Mouse (Mus musculus) liver, embryonic 13.5 days (tissue): ENCODE results near the gene Mre11a. TPM values are rescaled to one million over a fixed set of nuclear protein-coding genes. Genes with fewer than 3 reads are reported as not detected.
A peak's percentile ranks its signal among the peaks of the same experiment; 100 is the strongest.

ENCODE experiments used
- ATAC-seq: fragments of 200-750 bp; cut with Nextera tagmentation; 2 replicates; pipeline ENCODE4 v1.8.0; 2017; ENCODE audit warnings: low read depth, mild to moderate bottlenecking, moderate number of reproducible peaks, moderate library complexity
- DNase-seq: peaks from one replicate; pipeline ENCODE4 v3.0.0; 2022
- H3K27ac ChIP-seq: fragments of 300-500 bp; sonication (generic); 2 replicates; pipeline ENCODE4 v1.5.1; 2015; ENCODE audit warnings: moderate library complexity, mild to moderate bottlenecking, inconsistent platforms
- H3K27me3 ChIP-seq: fragments of 300-500 bp; sonication (generic); 2 replicates; pipeline ENCODE4 v1.6.1; 2015; ENCODE audit warnings: mild to moderate bottlenecking, inconsistent platforms
- H3K36me3 ChIP-seq: fragments of 300-500 bp; sonication (generic); 2 replicates; pipeline ENCODE4 v1.6.1; 2015; ENCODE audit warnings: mild to moderate bottlenecking, inconsistent platforms
- H3K4me1 ChIP-seq: fragments of 300-500 bp; sonication (generic); replicated peaks from 2 replicates; pipeline ENCODE4 v1.6.1; 2015; ENCODE audit warnings: inconsistent platforms
- H3K4me2 ChIP-seq: fragments of 300-500 bp; sonication (generic); 2 replicates; pipeline ENCODE4 v1.6.1; 2015; ENCODE audit warnings: inconsistent platforms, mild to moderate bottlenecking, moderate library complexity
- H3K4me3 ChIP-seq: fragments of 300-500 bp; sonication (generic); replicated peaks from 2 replicates; pipeline ENCODE4 v1.5.1; 2015; ENCODE audit warnings: mild to moderate bottlenecking, inconsistent platforms
- H3K9ac ChIP-seq: fragments of 300-500 bp; sonication (generic); 2 replicates; pipeline ENCODE4 v1.6.1; 2015; ENCODE audit warnings: mild to moderate bottlenecking, inconsistent platforms
- H3K9me3 ChIP-seq: fragments of 300-500 bp; sonication (generic); replicated peaks from 2 replicates; pipeline ENCODE4 v1.6.1; 2016; ENCODE audit warnings: inconsistent platforms
- WGBS: fragments of 180-500 bp; shearing (Covaris S2); methylation state at CpG from one replicate; pipeline ENCODE4 v1.1.7; 2015; ENCODE audit not compliant: insufficient replicate concordance; 5-methylcytosine and 5-hydroxymethylcytosine counted together
- polyA plus RNA-seq: library from polyadenylated mRNA; unstranded; fragments of >200 nt; fragmentation: Nextera tagmentation; extraction: Ambion mirVana; gene quantifications from 2 replicates; pipeline ENCODE4 v1.2.1, GENCODE M21; 2015

Mre11a gene
- polyA plus RNA-seq, 1 experiment from 2014 or later: 22.6 TPM

GRCm38 (mm10) chr9:14856922-14857654 is 72.6 kb downstream of the Mre11a start:
- Histone ChIP-seq H3K27me3 (peaks cover 50% of the 10 kb centered on the region), H3K4me1 (no peaks in the 10 kb centered on the region), H3K9me3 (no peaks in the 10 kb centered on the region), H3K36me3 (no peaks in the 10 kb centered on the region), H3K4me2 (no peak overlapping the region), H3K9ac (no peak overlapping the region), H3K4me3 (no peak overlapping the region), H3K27ac (no peak overlapping the region)
- no peak for DNase-seq
- ATAC-seq: no peak
- WGBS: 26% methylated on average over 4 of the region's 4 CpGs

- no peaks in the 10 kb centered on the region for H3K36me3 ChIP-seq
- no peak overlapping the region for H3K4me2 ChIP-seq
- no peak overlapping the region for H3K4me3 ChIP-seq
- no peaks in the 10 kb centered on the region for H3K9me3 ChIP-seq
- H3K4me1 ChIP-seq: no peaks in the 10 kb centered on the region
- H3K9ac ChIP-seq: no peak overlapping the region
- no peak overlapping the region for H3K27ac ChIP-seq
- 41% methylated on average over 7 of the region's 7 CpGs for whole genome bisulfite sequencing
- peaks cover 59% of the 10 kb centered on the region for H3K27me3 ChIP-seq
- ATAC-seq: no peak
- no peak for DNase-seq
These were observed 73.8 kb downstream of the Mre11a start for GRCm38 (mm10) chr9:14858170-14858706.

GRCm38 (mm10) chr9:14858782-14859181 is 74.3 kb downstream of the Mre11a start:
- no peak overlapping the region for H3K4me2 ChIP-seq
- H3K27me3 ChIP-seq: peaks cover 59% of the 10 kb centered on the region
- 57% methylated on average over 3 of the region's 3 CpGs for WGBS
- H3K27ac ChIP-seq: no peak overlapping the region
- no peak overlapping the region for H3K4me3 ChIP-seq
- ATAC-seq: no peak
- no peaks in the 10 kb centered on the region for H3K36me3 ChIP-seq
- no peaks in the 10 kb centered on the region for H3K9me3 ChIP-seq
- DNase-seq: no peak
- H3K9ac ChIP-seq: no peak overlapping the region
- no peaks in the 10 kb centered on the region for H3K4me1 ChIP-seq

GRCm38 (mm10) chr9:14859868-14860639 is 75.6 kb downstream of the Mre11a start, which contains the start of gene Gpr83:
Gene Gpr83, plus strand, starts transcription at chr9:14860210.
- DNase-seq: no peak
- H3K9ac ChIP-seq: no peak within 1 kb of the TSS
- WGBS: 3% methylated on average over 47 of the region's 47 CpGs

GRCm38 (mm10) chr9:14863126-14863525 is 78.7 kb downstream of the Mre11a start:
- no peak for ATAC-seq
- no peak overlapping the region for H3K4me3 ChIP-seq
- no peaks in the 10 kb centered on the region for H3K9me3 ChIP-seq
- 74% methylated on average over 3 of the region's 3 CpGs for WGBS
- DNase-seq: no peak
- peaks cover 49% of the 10 kb centered on the region for H3K27me3 ChIP-seq
- H3K27ac ChIP-seq: no peak overlapping the region
- H3K4me1 ChIP-seq: no peaks in the 10 kb centered on the region
- no peaks in the 10 kb centered on the region for H3K36me3 ChIP-seq
- no peak overlapping the region for H3K9ac ChIP-seq
- no peak overlapping the region for H3K4me2 ChIP-seq

More at GRCm38 (mm10) chr9:14859868-14860639, 75.6 kb downstream of the Mre11a start, which contains the start of gene Gpr83:
- Histone ChIP-seq H3K4me3 (peak within 1 kb of the TSS; percentile 30), H3K4me1 (no peaks in the 10 kb centered on the region), H3K4me2 (peak within 1 kb of the TSS; percentile 51), H3K27me3 (peaks cover 59% of the 10 kb centered on the region), H3K36me3 (no peaks in the 10 kb centered on the region), H3K9me3 (no peaks in the 10 kb centered on the region), H3K27ac (no peak within 1 kb of the TSS)
- no peak for ATAC-seq

GRCm38 (mm10) chr9:14864726-14865125 is 80.3 kb downstream of the Mre11a start:
- Histone ChIP-seq H3K4me3 (no peak overlapping the region), H3K27me3 (peaks cover 33% of the 10 kb centered on the region), H3K9me3 (no peaks in the 10 kb centered on the region), H3K4me2 (no peak overlapping the region), H3K9ac (no peak overlapping the region), H3K4me1 (no peaks in the 10 kb centered on the region), H3K36me3 (no peaks in the 10 kb centered on the region), H3K27ac (no peak overlapping the region)
- 71% methylated on average over 9 of the region's 9 CpGs for WGBS
- no peak for ATAC-seq
- DNase-seq: no peak

- Histone ChIP-seq H3K27ac (no peak overlapping the region), H3K36me3 (no peaks in the 10 kb centered on the region), H3K27me3 (peaks cover 10% of the 10 kb centered on the region), H3K4me1 (no peaks in the 10 kb centered on the region), H3K9me3 (no peaks in the 10 kb centered on the region), H3K4me3 (no peak overlapping the region), H3K4me2 (no peak overlapping the region), H3K9ac (no peak overlapping the region)
- ATAC-seq: no peak
- 21% methylated on average over 7 of the region's 7 CpGs for WGBS
- DNase-seq: no peak
These were observed 82.5 kb downstream of the Mre11a start for GRCm38 (mm10) chr9:14866957-14867356.

- 71% methylated on average over 8 of the region's 8 CpGs for WGBS
These were observed 83.9 kb downstream of the Mre11a start for GRCm38 (mm10) chr9:14868326-14868725.

GRCm38 (mm10) chr9:14870377-14870776 is 85.9 kb downstream of the Mre11a start:
- H3K4me3 ChIP-seq: no peak overlapping the region
- DNase-seq (no peak), ATAC-seq (no peak)
- no peak overlapping the region for H3K27ac ChIP-seq
- H3K4me2 ChIP-seq: no peak overlapping the region
- no peaks in the 10 kb centered on the region for H3K36me3 ChIP-seq
- H3K9me3 ChIP-seq: no peaks in the 10 kb centered on the region
- no peaks in the 10 kb centered on the region for H3K4me1 ChIP-seq
- WGBS: 66% methylated on average over 2 of the region's 2 CpGs
- no peaks in the 10 kb centered on the region for H3K27me3 ChIP-seq
- no peak overlapping the region for H3K9ac ChIP-seq

More at GRCm38 (mm10) chr9:14868326-14868725, 83.9 kb downstream of the Mre11a start:
- no peak overlapping the region for H3K4me2 ChIP-seq
- no peaks in the 10 kb centered on the region for H3K4me1 ChIP-seq
- H3K27me3 ChIP-seq: no peaks in the 10 kb centered on the region; the same call in 1 of the 2 replicates
- ATAC-seq: no peak
- no peak overlapping the region for H3K4me3 ChIP-seq
- H3K36me3 ChIP-seq: no peaks in the 10 kb centered on the region
- H3K9me3 ChIP-seq: no peaks in the 10 kb centered on the region
- no peak for DNase-seq
- H3K9ac ChIP-seq: no peak overlapping the region
- no peak overlapping the region for H3K27ac ChIP-seq

GRCm38 (mm10) chr9:14870802-14871201 is 86.3 kb downstream of the Mre11a start:
- Histone ChIP-seq H3K9me3 (no peaks in the 10 kb centered on the region), H3K9ac (no peak overlapping the region), H3K4me3 (no peak overlapping the region), H3K27me3 (no peaks in the 10 kb centered on the region), H3K4me1 (no peaks in the 10 kb centered on the region), H3K4me2 (no peak overlapping the region), H3K36me3 (no peaks in the 10 kb centered on the region), H3K27ac (no peak overlapping the region)
- WGBS: 78% methylated on average over 10 of the region's 10 CpGs
- DNase-seq (no peak), ATAC-seq (no peak)

GRCm38 (mm10) chr9:14871536-14871935 is 87.1 kb downstream of the Mre11a start:
- Histone ChIP-seq H3K36me3 (no peaks in the 10 kb centered on the region), H3K4me3 (no peak overlapping the region), H3K4me2 (no peak overlapping the region), H3K27ac (no peak overlapping the region), H3K9ac (no peak overlapping the region), H3K9me3 (no peaks in the 10 kb centered on the region), H3K4me1 (no peaks in the 10 kb centered on the region), H3K27me3 (no peaks in the 10 kb centered on the region)
- no peak for DNase-seq
- WGBS: 57% methylated on average over 3 of the region's 3 CpGs
- ATAC-seq: no peak
